Mouse (Mus musculus) cerebellum, adult 2 months (tissue): ENCODE results near the gene Tmem198b. TPM values are rescaled to one million over a fixed set of nuclear protein-coding genes. Genes with fewer than 3 reads are reported as not detected.
"Not testable (repeated sequence)": the region's sequence is repeated elsewhere in the genome, so short reads cannot be mapped to it uniquely, and the experiment has no call there.

Source experiments
- DNase-seq, 2 experiments: peaks; one replicate each; pipeline ENCODE4 v3.0.0; 2021
- H3K27ac ChIP-seq: fragments of 200-500 bp; 2 replicates; pipeline ENCODE4 v1.5.1; 2012; ENCODE audit warnings: low read length, control low read depth, inconsistent platforms; ENCODE audit not compliant: insufficient read depth
- H3K27me3 ChIP-seq: fragments of 200-500 bp; 2 replicates; pipeline ENCODE4 v1.6.1; 2012; ENCODE audit warnings: inconsistent platforms, mild to moderate bottlenecking, low read length, moderate library complexity; ENCODE audit not compliant: control insufficient read depth, insufficient read depth
- H3K4me1 ChIP-seq: fragments of 200-500 bp; 2 replicates; pipeline ENCODE4 v1.6.1; 2011; ENCODE audit warnings: low read length; ENCODE audit not compliant: control insufficient read depth, insufficient read depth
- H3K4me3 ChIP-seq: fragments of 200-500 bp; replicated peaks from 2 replicates; pipeline ENCODE3; 2011; ENCODE audit warnings: mild to moderate bottlenecking, low read depth, low read length, control low read depth; ENCODE audit not compliant: insufficient read depth
- CTCF ChIP-seq: fragments of 200-500 bp; IDR thresholded peaks from 2 replicates; pipeline ENCODE4 v1.5.1; 2011; ENCODE audit warnings: low read depth, mild to moderate bottlenecking, control low read depth, low read length, moderate library complexity, borderline replicate concordance; ENCODE audit not compliant: insufficient read depth
- POLR2A ChIP-seq: fragments of 200-500 bp; IDR thresholded peaks from 2 replicates; pipeline ENCODE4 v1.6.1; 2011; ENCODE audit warnings: low read length, control low read depth, borderline replicate concordance; ENCODE audit not compliant: insufficient read depth
- WGBS: fragments of 180-500 bp; shearing (Covaris S2); methylation state at CpG from one replicate; pipeline ENCODE4 v1.1.7; 2018; 5-methylcytosine and 5-hydroxymethylcytosine counted together
- polyA plus RNA-seq: library from polyadenylated mRNA; depleted of rRNA; stranded (reverse); fragments of >200 nt; gene quantifications from 2 replicates; pipeline ENCODE4 v1.2.3, GENCODE M21; 2012

Gene Tmem198b
- polyA plus RNA-seq, 1 experiment, result 26.4 TPM

GRCm38 (mm10) chr10:128837400-128837799 is 33.2 kb upstream of the Tmem198b start:
- DNase-seq, result no peak
- no peaks in the 10 kb centered on the region for H3K27me3 ChIP-seq
- no peaks in the 10 kb centered on the region for H3K4me1 ChIP-seq
- TF ChIP-seq POLR2A (no peak), CTCF (no peak)
- H3K27ac ChIP-seq, result no peak overlapping the region
- no peak overlapping the region for H3K4me3 ChIP-seq

GRCm38 (mm10) chr10:128823821-128824220 is 19.7 kb upstream of the Tmem198b start:
- 95% methylated on average over 9 of the region's 9 CpGs for WGBS
- TF ChIP-seq CTCF, result no peak
- TF ChIP-seq POLR2A, result no peak
- DNase-seq, result no peak
- no peak overlapping the region for H3K27ac ChIP-seq
- H3K4me1 ChIP-seq, result no peaks in the 10 kb centered on the region
- H3K27me3 ChIP-seq, result no peaks in the 10 kb centered on the region
- no peak overlapping the region for H3K4me3 ChIP-seq

DNA sequence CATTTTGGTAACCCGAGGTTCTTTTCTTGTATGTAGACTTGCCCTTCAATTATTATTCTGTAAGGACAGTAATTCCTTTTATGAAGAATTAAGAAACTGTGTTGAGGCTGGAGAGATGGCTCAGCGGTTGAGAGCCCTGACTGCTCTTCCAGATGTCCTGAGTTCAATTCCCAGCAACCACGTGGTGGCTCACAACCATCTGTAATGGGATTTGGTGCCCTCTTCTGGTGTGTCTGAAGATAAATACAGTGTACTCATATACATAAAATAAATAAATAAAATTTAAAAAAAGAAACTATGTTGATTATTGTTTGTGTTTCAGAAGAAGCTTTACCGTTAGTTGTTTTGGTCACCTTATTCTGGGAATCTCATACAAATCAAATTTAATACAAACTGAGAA is 18.9 kb upstream of the Tmem198b start:
- H3K27me3 ChIP-seq, result not testable (repeated sequence)
- WGBS, result 71% methylated on average over 4 of the region's 4 CpGs

DNA sequence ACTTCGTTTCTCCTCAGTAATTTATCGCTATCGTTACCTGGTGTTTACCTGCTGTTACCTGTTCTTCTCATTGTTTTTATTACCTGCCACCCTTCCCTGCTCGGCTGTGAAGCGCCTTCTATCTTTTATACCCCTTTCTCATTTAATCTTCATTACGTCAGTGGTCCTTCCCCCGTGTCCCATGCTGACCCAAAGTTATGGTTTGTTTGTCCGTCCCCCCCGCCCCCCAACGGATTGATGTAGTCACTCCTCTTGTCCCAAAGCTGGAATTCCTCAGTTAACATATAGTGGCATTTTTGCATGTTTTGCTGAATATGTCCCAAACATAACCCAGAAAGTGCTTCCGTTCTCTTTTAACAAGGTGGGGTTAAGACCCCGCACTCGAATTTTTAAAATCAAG is 18.0 kb upstream of the Tmem198b start:
- peak overlapping the region; percentile 57 for H3K4me3 ChIP-seq
- no peak for TF ChIP-seq POLR2A
- TF ChIP-seq CTCF, result no peak
- H3K4me1 ChIP-seq, result no peaks in the 10 kb centered on the region
- 1% methylated on average over 13 of the region's 13 CpGs for WGBS
- DNase-seq, result no peak
- no peak overlapping the region for H3K27ac ChIP-seq
- no peaks in the 10 kb centered on the region for H3K27me3 ChIP-seq

More for the DNA sequence above, 18.9 kb upstream of the Tmem198b start:
- not testable (repeated sequence) for H3K4me1 ChIP-seq, H3K27ac ChIP-seq, H3K4me3 ChIP-seq, DNase-seq

- no peak for TF ChIP-seq CTCF
- TF ChIP-seq POLR2A, result peak; percentile 72
Measured at GRCm38 (mm10) chr10:128821358-128822056, 17.3 kb upstream of the Tmem198b start, which contains the start of gene Ormdl2. Ormdl2 (minus strand) TSS chr10:128821645.

GRCm38 (mm10) chr10:128820217-128820616 is 16.0 kb upstream of the Tmem198b start:
- no peak for DNase-seq
- no peak overlapping the region for H3K27ac ChIP-seq
- TF ChIP-seq POLR2A, result no peak
- TF ChIP-seq CTCF, result no peak

More at GRCm38 (mm10) chr10:128821358-128822056, 17.3 kb upstream of the Tmem198b start, which contains the start of gene Ormdl2:
- under 1% methylated on average over 46 of the region's 46 CpGs for WGBS
- Histone ChIP-seq H3K4me1 (no peaks in the 10 kb centered on the region), H3K27ac (no peak within 1 kb of the TSS), H3K27me3 (no peaks in the 10 kb centered on the region), H3K4me3 (peak within 1 kb of the TSS; percentile 58)
- peak; percentile 99 for DNase-seq

GRCm38 (mm10) chr10:128817033-128817432 is 12.9 kb upstream of the Tmem198b start, which contains the start of gene Sarnp:
Sarnp (plus strand) TSS chr10:128817333.
- no peak within 1 kb of the TSS for H3K4me3 ChIP-seq
- TF ChIP-seq CTCF (no peak), POLR2A (no peak)
- H3K4me1 ChIP-seq, result 0 out of 2 replicates have a peak, but pooled peaks cover 2% of the 10 kb centered on the region
- no peak for DNase-seq
- no peak within 1 kb of the TSS for H3K27ac ChIP-seq
- no peaks in the 10 kb centered on the region for H3K27me3 ChIP-seq
- WGBS, result 91% methylated on average over 13 of the region's 13 CpGs

More at GRCm38 (mm10) chr10:128820217-128820616, 16.0 kb upstream of the Tmem198b start:
- H3K4me3 ChIP-seq, result no peak overlapping the region
- H3K4me1 ChIP-seq, result no peaks in the 10 kb centered on the region
- 72% methylated on average over 4 of the region's 4 CpGs for WGBS
- H3K27me3 ChIP-seq, result no peaks in the 10 kb centered on the region

GRCm38 (mm10) chr10:128807018-128807417 is 2.8 kb upstream of the Tmem198b start:
- WGBS, result 73% methylated on average over 8 of the region's 8 CpGs
- Histone ChIP-seq H3K4me1 (peaks cover 13% of the 10 kb centered on the region), H3K27ac (no peak overlapping the region), H3K27me3 (no peaks in the 10 kb centered on the region), H3K4me3 (no peak overlapping the region)
- TF ChIP-seq POLR2A, result no peak
- DNase-seq, result no peak

DNA sequence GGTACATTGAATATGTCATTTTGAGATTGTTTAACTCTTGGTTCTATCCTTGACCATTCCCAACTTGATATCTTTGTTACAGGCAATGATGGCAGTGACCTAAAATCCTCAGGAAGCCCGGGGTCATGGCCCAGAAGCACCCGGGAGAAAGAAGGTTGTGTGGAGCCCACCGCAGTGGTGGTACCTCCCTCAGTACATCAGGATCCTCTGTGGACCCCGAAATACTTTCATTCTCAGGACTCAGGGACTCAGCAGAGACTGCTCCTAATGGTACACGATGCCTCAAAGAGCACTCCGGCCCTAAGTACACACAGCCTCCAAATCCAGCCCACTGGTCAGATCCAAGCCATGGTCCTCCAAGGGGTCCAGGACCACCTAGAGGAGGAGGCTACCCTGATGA is 1.9 kb upstream of the Tmem198b start:
- H3K4me1 ChIP-seq, result peaks cover 13% of the 10 kb centered on the region

More for the DNA sequence above, 1.9 kb upstream of the Tmem198b start:
- WGBS, result 44% methylated on average over 6 of the region's 6 CpGs
- TF ChIP-seq POLR2A (no peak), CTCF (no peak)
- peak overlapping the region; percentile 56 for H3K4me3 ChIP-seq
- no peak overlapping the region for H3K27ac ChIP-seq
- DNase-seq, result peak in 1 of 2 experiments; percentile 14
- H3K27me3 ChIP-seq, result no peaks in the 10 kb centered on the region
